Mouse (Mus musculus) forebrain, embryonic 15.5 days (tissue): Measurements from ENCODE around the gene Prune2. TPM values are rescaled to one million over a fixed set of nuclear protein-coding genes. Genes with fewer than 3 reads are reported as not detected.

Experiments
- ATAC-seq: fragments of 200-750 bp; cut with Nextera tagmentation; replicated peaks from 2 replicates; pipeline ENCODE4 v1.8.0; 2017; ENCODE audit warnings: mild to moderate bottlenecking, moderate TSS enrichment, moderate library complexity
- H3K27ac ChIP-seq: fragments of 300-500 bp; sonication (generic); replicated peaks from 2 replicates; pipeline ENCODE4 v1.5.1; 2015; ENCODE audit warnings: mild to moderate bottlenecking, inconsistent platforms
- H3K27me3 ChIP-seq: fragments of 300-500 bp; sonication (generic); 2 replicates; pipeline ENCODE4 v1.6.1; 2015; ENCODE audit warnings: inconsistent platforms
- H3K36me3 ChIP-seq: fragments of 300-500 bp; sonication (generic); 2 replicates; pipeline ENCODE4 v1.6.1; 2015; ENCODE audit warnings: mild to moderate bottlenecking, inconsistent platforms
- H3K4me1 ChIP-seq: fragments of 300-500 bp; sonication (generic); 2 replicates; pipeline ENCODE4 v1.6.1; 2015; ENCODE audit warnings: inconsistent platforms
- H3K4me2 ChIP-seq: fragments of 300-500 bp; sonication (generic); replicated peaks from 2 replicates; pipeline ENCODE4 v1.6.1; 2015; ENCODE audit warnings: mild to moderate bottlenecking, inconsistent platforms
- H3K4me3 ChIP-seq: fragments of 300-500 bp; sonication (generic); 2 replicates; pipeline ENCODE4 v1.5.1; 2015; ENCODE audit warnings: mild to moderate bottlenecking, inconsistent platforms
- H3K9ac ChIP-seq: fragments of 300-500 bp; sonication (generic); replicated peaks from 2 replicates; pipeline ENCODE4 v1.6.1; 2015; ENCODE audit warnings: mild to moderate bottlenecking, inconsistent platforms
- H3K9me3 ChIP-seq: fragments of 300-500 bp; sonication (generic); 2 replicates; pipeline ENCODE4 v1.6.1; 2016; ENCODE audit warnings: inconsistent platforms
- WGBS: fragments of 180-500 bp; shearing (Covaris S2); methylation state at CpG from one replicate; pipeline ENCODE4 v1.1.7; 2015; ENCODE audit warnings: mixed read lengths; 5-methylcytosine and 5-hydroxymethylcytosine counted together
- polyA plus RNA-seq: library from polyadenylated mRNA; unstranded; fragments of >200 nt; fragmentation: Nextera tagmentation; extraction: Ambion mirVana; gene quantifications from 2 replicates; pipeline ENCODE4 v1.2.1, GENCODE M21; 2015

Prune2 gene
- polyA plus RNA-seq, 1 experiment from 2014 or later = 3.2 TPM

DNA sequence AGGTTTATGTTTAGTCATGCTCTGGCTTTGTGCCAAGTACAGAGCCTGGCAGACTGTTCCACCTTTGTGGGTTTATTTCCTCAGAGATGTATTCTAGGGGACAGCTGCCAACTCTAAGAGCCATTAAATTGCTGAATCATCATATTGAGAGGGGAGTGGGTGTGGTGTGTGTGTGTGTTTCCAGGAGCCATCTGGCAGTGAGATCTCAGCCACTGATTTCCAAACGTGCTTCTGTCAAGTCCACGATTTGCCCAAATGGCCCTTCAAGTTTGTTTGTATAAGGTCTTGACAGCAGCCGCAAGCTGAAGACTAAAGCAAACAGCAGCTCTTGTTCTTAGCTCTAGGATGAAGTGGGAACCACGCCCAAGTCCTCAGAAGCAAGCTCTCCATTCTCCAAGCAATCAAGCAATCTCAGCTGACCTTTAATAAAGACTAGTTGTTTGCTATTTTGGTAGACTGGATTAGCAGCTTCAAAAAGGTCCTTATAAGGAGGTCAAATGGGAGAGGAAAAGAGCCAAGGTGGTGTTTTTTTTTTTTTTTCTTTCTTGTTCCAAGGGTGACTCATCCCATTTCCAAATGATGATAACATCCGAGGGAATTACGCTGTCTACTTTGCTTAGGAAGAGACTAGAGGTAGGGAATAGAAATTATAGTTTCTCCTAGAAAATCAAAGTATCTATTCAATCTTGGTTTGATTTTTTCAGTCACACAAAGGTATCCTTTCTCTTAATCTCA, 55.5 kb downstream of the Prune2 start:
- 31% methylated on average over 6 of the region's 6 CpGs for WGBS
- peak; percentile 79 for ATAC-seq
- no peaks in the 10 kb centered on the region for H3K27me3 ChIP-seq

DNA sequence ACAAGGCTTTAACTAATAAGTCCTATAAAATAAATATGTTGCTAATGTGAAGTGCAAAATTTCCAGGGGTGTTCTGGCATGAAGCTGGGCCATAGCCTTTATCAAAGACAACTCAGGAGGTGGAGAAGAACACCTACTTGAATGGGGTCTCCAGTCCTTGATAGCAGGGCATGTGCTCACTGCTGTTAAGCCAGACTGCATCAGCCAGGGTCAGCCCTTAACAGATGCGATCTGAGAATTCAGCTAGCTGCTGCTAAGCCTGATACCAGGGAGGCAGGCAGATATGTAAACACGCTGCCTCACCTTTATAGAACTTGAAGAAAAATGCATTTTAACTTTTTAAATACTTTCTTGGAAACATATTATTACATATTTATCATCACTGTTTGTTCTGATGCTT, 57.2 kb downstream of the Prune2 start:
- no peak for ATAC-seq
- H3K27ac ChIP-seq = no peak overlapping the region
- H3K4me2 ChIP-seq = no peak overlapping the region
- 82% methylated on average over 2 of the region's 2 CpGs for WGBS
- H3K4me1 ChIP-seq = 0 out of 2 replicates have a peak, but pooled peaks cover 5% of the 10 kb centered on the region
- no peaks in the 10 kb centered on the region for H3K27me3 ChIP-seq
- no peak overlapping the region for H3K9ac ChIP-seq
- no peaks in the 10 kb centered on the region for H3K36me3 ChIP-seq
- H3K4me3 ChIP-seq = no peak overlapping the region
- no peaks in the 10 kb centered on the region for H3K9me3 ChIP-seq

More for the DNA sequence above, 55.5 kb downstream of the Prune2 start:
- no peaks in the 10 kb centered on the region for H3K9me3 ChIP-seq
- no peak overlapping the region for H3K9ac ChIP-seq
- H3K4me3 ChIP-seq = no peak overlapping the region
- no peaks in the 10 kb centered on the region for H3K36me3 ChIP-seq
- H3K27ac ChIP-seq = no peak overlapping the region
- H3K4me2 ChIP-seq = no peak overlapping the region
- 0 out of 2 replicates have a peak, but pooled peaks cover 5% of the 10 kb centered on the region for H3K4me1 ChIP-seq

DNA sequence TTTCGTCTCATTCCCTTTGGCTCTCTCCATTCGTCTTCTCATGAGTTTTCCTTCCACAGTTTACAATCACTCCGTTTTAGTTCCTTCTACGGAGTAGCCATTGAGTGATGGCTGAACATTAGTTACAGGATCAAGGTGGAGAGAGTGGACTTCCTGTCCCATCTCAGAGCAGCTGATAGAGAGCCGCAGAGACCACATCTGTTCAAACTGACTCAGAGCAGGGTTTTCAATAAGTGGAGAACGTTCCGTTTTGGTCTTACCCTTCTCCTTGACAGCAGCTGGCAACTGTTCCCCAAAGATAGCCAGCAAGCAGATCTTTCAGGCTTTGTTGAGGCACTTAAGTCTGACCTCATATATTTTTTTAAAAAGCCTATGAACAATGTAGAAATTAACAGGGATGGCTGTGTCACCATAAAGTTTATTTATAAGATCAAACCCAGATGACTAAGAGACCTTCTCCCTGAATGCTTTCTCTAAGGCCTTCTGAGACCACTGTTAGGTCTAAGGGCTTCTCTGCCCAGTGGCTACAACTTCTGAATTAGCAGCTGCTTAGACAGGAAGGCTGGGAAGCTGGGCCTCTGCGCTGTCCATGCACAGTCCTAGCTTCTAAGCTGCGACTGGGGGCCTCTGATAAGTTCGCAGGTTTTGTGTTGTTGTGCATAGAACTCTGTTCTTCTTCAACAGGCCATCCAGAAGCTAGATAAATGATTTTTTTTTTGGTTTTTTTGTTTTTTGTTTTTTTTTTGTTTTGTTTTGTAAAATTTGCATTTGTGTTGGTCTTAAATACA, 58.6 kb downstream of the Prune2 start:
- H3K27ac ChIP-seq = no peak overlapping the region
- no peak overlapping the region for H3K4me3 ChIP-seq
- 85% methylated on average over 10 of the region's 10 CpGs for WGBS
- ATAC-seq = no peak
- no peaks in the 10 kb centered on the region for H3K27me3 ChIP-seq
- no peak overlapping the region for H3K4me2 ChIP-seq
- H3K4me1 ChIP-seq = 0 out of 2 replicates have a peak, but pooled peaks cover 5% of the 10 kb centered on the region
- H3K36me3 ChIP-seq = no peaks in the 10 kb centered on the region
- no peak overlapping the region for H3K9ac ChIP-seq
- no peaks in the 10 kb centered on the region for H3K9me3 ChIP-seq

DNA sequence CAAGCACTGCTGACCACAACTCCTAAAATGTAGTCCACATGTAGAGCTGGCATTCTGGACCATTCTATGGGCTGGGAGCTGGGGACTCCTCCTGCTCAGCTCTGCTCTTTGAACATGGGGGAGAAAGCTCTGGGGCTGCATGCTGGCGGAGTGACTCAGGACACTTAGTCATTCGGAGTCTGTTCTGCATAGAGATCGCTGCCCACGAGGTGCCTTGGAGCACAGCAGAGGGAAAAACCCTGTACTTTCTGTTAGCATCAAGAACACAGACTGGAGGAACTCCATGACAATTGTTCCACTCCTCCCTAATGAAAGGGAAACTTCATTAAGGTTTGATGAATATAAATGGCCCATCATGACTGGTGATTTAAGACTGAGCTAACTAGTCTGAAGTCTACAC, 68.8 kb downstream of the Prune2 start:
- H3K27me3 ChIP-seq = no peaks in the 10 kb centered on the region
- H3K4me1 ChIP-seq = no peaks in the 10 kb centered on the region
- no peaks in the 10 kb centered on the region for H3K9me3 ChIP-seq
- no peaks in the 10 kb centered on the region for H3K36me3 ChIP-seq
- WGBS = 77% methylated on average over 4 of the region's 4 CpGs
- H3K4me2 ChIP-seq = no peak overlapping the region
- no peak overlapping the region for H3K9ac ChIP-seq
- ATAC-seq = no peak
- H3K4me3 ChIP-seq = no peak overlapping the region
- no peak overlapping the region for H3K27ac ChIP-seq

DNA sequence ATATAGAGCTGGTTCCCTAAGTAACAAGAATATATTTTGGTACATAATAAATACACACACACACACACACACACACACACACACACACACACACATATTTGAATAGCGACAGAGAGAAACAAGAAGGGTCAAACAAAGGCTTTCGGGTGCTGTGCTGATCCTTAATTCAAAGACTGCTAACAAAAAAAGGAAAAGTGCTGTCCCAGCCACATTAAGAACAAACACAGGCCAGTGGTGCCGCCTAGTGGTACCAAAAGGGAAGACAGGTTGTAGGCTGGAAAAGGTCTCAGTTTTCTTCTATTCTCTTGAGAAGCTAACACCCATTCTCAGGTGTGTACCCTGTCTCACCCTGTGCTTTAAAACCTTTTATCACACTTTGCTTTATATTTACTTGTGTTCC, 74.4 kb downstream of the Prune2 start:
- Histone ChIP-seq H3K4me1 (no peaks in the 10 kb centered on the region), H3K36me3 (no peaks in the 10 kb centered on the region), H3K9ac (no peak overlapping the region), H3K27ac (no peak overlapping the region), H3K4me3 (no peak overlapping the region), H3K4me2 (no peak overlapping the region), H3K27me3 (no peaks in the 10 kb centered on the region), H3K9me3 (no peaks in the 10 kb centered on the region)
- 0% methylated on average over 3 of the region's 3 CpGs for WGBS
- ATAC-seq = 0 out of 2 replicates have a peak, but pooled peaks have one; percentile 43

DNA sequence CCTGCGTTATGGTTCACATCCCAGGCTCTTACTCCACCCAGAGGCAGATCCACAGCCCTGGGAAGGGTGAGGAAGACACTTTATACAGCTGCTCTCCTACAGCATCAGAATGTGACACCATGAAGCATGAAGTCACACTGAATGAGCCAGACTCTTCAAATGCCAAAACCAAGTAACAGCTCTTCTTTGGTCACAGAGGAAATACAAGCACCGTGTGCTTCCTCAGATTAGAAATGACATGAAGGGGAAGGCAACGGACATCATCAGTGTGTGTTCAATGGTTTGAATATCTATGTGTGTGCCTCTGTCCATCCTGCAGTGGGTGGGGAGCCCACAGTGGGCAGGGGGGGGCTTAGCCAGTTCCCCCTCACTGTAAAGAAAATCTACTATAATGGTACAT, 76.4 kb downstream of the Prune2 start:
- H3K27ac ChIP-seq = no peak overlapping the region
- no peaks in the 10 kb centered on the region for H3K27me3 ChIP-seq
- H3K4me3 ChIP-seq = no peak overlapping the region
- no peaks in the 10 kb centered on the region for H3K36me3 ChIP-seq
- no peak overlapping the region for H3K9ac ChIP-seq
- H3K4me2 ChIP-seq = no peak overlapping the region
- WGBS = 83% methylated on average over 3 of the region's 3 CpGs
- no peak for ATAC-seq
- no peaks in the 10 kb centered on the region for H3K9me3 ChIP-seq
- no peaks in the 10 kb centered on the region for H3K4me1 ChIP-seq

DNA sequence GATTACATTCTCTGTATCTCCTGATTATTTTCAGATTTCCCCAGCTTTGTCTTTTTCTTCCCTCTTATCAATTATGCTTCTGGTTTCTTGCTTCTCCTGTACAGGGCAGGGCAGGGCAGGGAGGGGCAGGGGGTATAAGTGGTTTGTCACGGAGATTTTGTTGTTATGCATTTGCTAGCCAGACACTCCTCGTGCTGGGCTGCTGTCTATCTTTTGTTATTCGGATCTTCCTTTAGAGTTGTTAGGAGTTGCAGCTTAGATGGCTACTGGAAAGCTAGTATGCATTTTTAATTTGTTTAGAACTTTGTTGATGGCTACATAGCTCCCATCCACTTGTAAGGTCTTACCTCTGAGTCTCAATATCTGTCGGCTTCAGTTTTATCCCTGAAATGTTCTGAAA, 91.0 kb downstream of the Prune2 start:
- Histone ChIP-seq H3K36me3 (no peaks in the 10 kb centered on the region), H3K4me2 (no peak overlapping the region), H3K9me3 (no peaks in the 10 kb centered on the region), H3K4me1 (no peaks in the 10 kb centered on the region), H3K27ac (no peak overlapping the region), H3K4me3 (no peak overlapping the region), H3K9ac (no peak overlapping the region), H3K27me3 (no peaks in the 10 kb centered on the region)
- no peak for ATAC-seq
- 78% methylated on average over 4 of the region's 4 CpGs for WGBS

DNA sequence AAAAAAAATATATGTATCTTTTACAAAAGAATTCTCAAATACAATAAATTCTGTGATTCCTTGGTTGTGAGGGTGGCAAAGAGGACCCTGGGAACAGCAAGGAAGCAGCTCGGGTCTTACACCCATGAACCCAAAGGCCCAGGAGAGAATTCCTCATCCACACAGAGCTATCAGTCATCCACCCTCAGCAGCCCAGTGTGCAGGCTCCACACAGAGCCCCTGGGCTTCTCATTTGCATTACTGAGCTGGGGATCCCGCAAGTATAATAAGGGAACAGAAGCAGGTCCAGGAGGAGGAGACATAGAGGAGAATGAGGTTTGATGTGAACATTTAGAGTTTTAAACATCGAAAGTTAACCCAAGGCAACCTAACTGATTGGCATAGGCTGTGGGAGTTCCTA, 100.0 kb downstream of the Prune2 start:
- WGBS = 32% methylated on average over 3 of the region's 3 CpGs
- H3K4me3 ChIP-seq = no peak overlapping the region
- no peak for ATAC-seq
- H3K9ac ChIP-seq = no peak overlapping the region
- no peaks in the 10 kb centered on the region for H3K36me3 ChIP-seq
- H3K4me1 ChIP-seq = no peaks in the 10 kb centered on the region
- H3K4me2 ChIP-seq = no peak overlapping the region
- no peak overlapping the region for H3K27ac ChIP-seq
- H3K9me3 ChIP-seq = no peaks in the 10 kb centered on the region
- H3K27me3 ChIP-seq = no peaks in the 10 kb centered on the region

DNA sequence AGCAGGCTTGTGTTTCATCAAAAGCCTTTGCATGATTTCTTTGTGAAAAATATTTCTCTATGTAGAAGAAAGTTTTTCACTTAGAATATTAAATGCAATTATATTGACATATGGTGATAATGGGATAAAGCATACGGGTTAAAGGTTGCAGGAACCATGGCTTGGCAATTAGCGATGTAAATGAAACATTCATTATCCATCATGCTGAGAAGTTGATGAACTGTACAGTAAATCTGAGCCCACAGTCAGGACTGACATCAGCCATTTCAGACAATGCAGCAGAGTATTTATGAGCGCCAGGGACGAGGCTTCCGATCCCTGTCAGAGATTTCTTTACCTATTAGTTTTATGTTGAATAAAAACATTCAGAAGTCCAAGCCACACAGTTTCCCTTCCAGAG, 104.2 kb downstream of the Prune2 start:
- H3K4me3 ChIP-seq = no peak overlapping the region
- H3K27me3 ChIP-seq = no peaks in the 10 kb centered on the region
- no peak overlapping the region for H3K27ac ChIP-seq
- no peaks in the 10 kb centered on the region for H3K36me3 ChIP-seq
- no peaks in the 10 kb centered on the region for H3K9me3 ChIP-seq
- no peak overlapping the region for H3K4me2 ChIP-seq
- H3K4me1 ChIP-seq = no peaks in the 10 kb centered on the region
- ATAC-seq = no peak
- no peak overlapping the region for H3K9ac ChIP-seq
- 76% methylated on average over 5 of the region's 5 CpGs for WGBS

DNA sequence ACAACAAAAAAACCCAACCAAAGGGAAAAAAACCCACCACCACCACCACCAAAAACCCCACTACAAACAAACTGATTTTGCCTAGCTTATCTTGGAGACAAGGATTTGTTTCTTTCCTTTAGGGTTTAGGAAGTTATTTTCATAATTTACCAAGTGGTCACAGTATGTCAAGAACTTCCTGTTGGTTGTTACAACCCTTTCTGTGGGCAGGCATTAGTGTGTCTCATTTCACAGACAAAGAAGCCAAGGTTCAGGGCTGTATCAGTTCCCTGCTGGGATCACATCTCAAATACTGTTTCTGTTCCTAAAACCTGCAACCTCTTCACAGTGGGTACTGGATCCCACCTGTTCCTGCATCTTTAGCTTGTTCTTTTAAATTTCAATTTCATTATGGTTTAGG, 108.5 kb downstream of the Prune2 start:
- H3K4me3 ChIP-seq = no peak overlapping the region
- no peak for ATAC-seq
- no peak overlapping the region for H3K4me2 ChIP-seq
- H3K4me1 ChIP-seq = no peaks in the 10 kb centered on the region
- H3K36me3 ChIP-seq = no peaks in the 10 kb centered on the region
- no peak overlapping the region for H3K27ac ChIP-seq
- H3K27me3 ChIP-seq = no peaks in the 10 kb centered on the region
- H3K9ac ChIP-seq = no peak overlapping the region
- no peaks in the 10 kb centered on the region for H3K9me3 ChIP-seq

DNA sequence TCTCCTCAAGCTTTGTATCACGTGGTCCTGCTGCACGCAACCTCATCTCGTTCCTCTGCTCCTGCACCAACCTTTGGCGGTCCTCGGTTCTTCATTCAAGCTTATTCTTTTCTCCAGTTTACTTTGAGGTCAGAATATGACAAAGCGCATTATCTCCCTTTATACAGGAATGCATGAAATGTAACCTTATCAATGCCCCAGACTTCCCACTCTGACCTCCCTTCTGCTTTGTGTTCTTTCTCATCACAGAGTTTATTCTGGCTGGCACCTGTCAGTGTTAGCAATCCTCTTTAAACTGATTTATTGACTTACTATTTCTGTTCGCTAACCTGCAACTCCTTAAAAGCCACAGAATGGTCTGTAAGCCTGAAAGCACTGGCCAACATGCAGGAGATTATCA, 113.1 kb downstream of the Prune2 start:
- Histone ChIP-seq H3K9me3 (no peaks in the 10 kb centered on the region), H3K4me3 (no peak overlapping the region), H3K27ac (no peak overlapping the region), H3K9ac (no peak overlapping the region), H3K4me2 (no peak overlapping the region), H3K27me3 (no peaks in the 10 kb centered on the region), H3K4me1 (no peaks in the 10 kb centered on the region), H3K36me3 (no peaks in the 10 kb centered on the region)
- 94% methylated on average over 7 of the region's 7 CpGs for WGBS
- ATAC-seq = no peak

DNA sequence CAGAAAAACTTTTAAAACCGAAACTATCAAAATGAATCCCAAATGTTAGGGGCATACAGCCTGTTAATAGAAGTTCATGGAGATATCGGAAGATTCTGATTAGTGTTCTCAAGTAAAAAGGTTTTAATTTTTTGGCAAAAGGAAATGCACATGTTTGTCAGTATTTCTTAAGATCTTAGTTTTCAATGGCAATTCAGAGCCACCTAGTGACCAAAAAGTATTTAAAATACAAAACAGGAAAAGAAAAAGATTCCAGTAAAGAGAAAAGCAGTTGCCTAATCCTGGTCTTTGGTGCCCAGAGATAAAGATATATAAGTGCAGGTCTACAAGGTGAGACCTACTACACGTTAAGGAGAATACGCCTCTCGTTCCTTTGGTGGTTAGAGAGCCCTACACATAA, 115.3 kb downstream of the Prune2 start:
- Histone ChIP-seq H3K9me3 (no peaks in the 10 kb centered on the region), H3K4me1 (no peaks in the 10 kb centered on the region), H3K27me3 (no peaks in the 10 kb centered on the region), H3K4me2 (no peak overlapping the region), H3K9ac (no peak overlapping the region), H3K36me3 (no peaks in the 10 kb centered on the region), H3K27ac (no peak overlapping the region), H3K4me3 (no peak overlapping the region)
- 90% methylated on average over 5 of the region's 5 CpGs for WGBS
- no peak for ATAC-seq
